Mouse (Mus musculus): ENCODE results near the gene Pwp2. TPM values are rescaled to one million over a fixed set of nuclear protein-coding genes. Genes with fewer than 3 reads are reported as not detected.

Gene Pwp2
- total and polyA plus RNA-seq, 3 experiments = 49.6 to 91.5 (median 62.4) TPM

DNA sequence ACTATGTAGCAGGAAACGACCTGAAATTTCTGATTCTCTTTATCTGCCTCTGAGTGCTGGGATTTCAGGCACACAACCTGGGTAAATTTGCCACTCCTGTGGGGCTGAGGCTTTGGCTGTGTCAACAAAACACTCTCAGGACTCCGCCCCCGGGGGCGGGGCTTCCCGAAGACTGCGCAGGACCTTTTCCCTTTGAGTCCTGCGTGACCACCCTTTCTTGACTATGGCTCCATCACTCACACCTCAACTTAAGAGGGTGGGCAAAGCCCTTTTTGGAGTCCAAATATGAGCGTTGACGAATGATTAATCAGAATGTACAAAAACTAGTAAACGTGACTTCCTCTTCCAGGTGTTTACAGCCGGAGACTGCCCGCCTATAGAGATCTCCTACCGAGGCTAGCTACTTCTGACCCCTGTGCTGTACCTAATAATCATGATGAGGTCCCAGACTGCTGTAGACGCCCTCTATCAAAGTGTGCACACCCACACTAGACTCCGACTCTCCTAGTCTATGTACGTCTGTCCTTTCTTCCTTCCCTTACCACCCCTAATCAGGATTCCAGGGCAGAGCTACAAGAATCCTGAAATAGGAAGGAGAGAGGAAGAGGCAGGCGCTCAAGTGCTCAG is 25.6 kb downstream of the Pwp2 start (continued):
- TF ChIP-seq JUND (IDR thresholded peaks at IDR 0.05; ENCODE audit: low read depth, low read length) = no peak
- no peak for TF ChIP-seq CHD1 (IDR thresholded peaks at IDR 0.05; ENCODE audit: low read depth, low read length)

- no peak for TF ChIP-seq TAL1 (IDR thresholded peaks at IDR 0.05; ENCODE audit: low read length)
- TF ChIP-seq NRF1 (IDR thresholded peaks at IDR 0.05; ENCODE audit: insufficient read depth, low read depth, low read length, poor library complexity, severe bottlenecking) = no peak
- TF ChIP-seq SMC3 (IDR thresholded peaks at IDR 0.05; ENCODE audit: low read depth, low read length) = no peak
- TF ChIP-seq ZC3H11A (IDR thresholded peaks at IDR 0.05; ENCODE audit: low read depth, low read length) = no peak
- no peak for TF ChIP-seq MAX (IDR thresholded peaks at IDR 0.05; ENCODE audit: low read length)
- no peak for TF ChIP-seq ZMIZ1 (IDR thresholded peaks at IDR 0.05; ENCODE audit: low read depth, low read length)
- no peak for TF ChIP-seq MAZ (IDR thresholded peaks at IDR 0.05; ENCODE audit: low read depth, low read length)
- TF ChIP-seq MXI1 (IDR thresholded peaks at IDR 0.05; ENCODE audit: low read depth, low read length) = no peak
- TF ChIP-seq SIN3A (IDR thresholded peaks at IDR 0.05; ENCODE audit: low read length) = no peak
- no peak for TF ChIP-seq RCOR1 (IDR thresholded peaks at IDR 0.05; ENCODE audit: low read depth, low read length)
- no peak for TF ChIP-seq KAT2A (conservative IDR thresholded peaks at IDR 0.05; ENCODE audit: low read depth, low read length)
- TF ChIP-seq GATA1 (IDR thresholded peaks at IDR 0.05; ENCODE audit: low read depth, low read length) = no peak
- no peak for TF ChIP-seq JUND (IDR thresholded peaks at IDR 0.05; ENCODE audit: low read depth, low read length)
- TF ChIP-seq E2F4 (IDR thresholded peaks at IDR 0.05; ENCODE audit: borderline replicate concordance, low read depth, low read length) = no peak
- no peak for TF ChIP-seq POLR2AphosphoS5 (IDR thresholded peaks at IDR 0.05; ENCODE audit: borderline replicate concordance, low read depth, low read length)
- no peak for TF ChIP-seq POLR2AphosphoS2 (IDR thresholded peaks at IDR 0.05; ENCODE audit: low read length)
- TF ChIP-seq USF2 (IDR thresholded peaks at IDR 0.05; ENCODE audit: borderline replicate concordance in 1 of 2, insufficient read depth in 1 of 2, low read depth in 1 of 2, low read length in 2 of 2) = no peak
- Histone ChIP-seq H3K9ac (ENCODE audit: control insufficient read depth, low read depth, low read length, poor library complexity, severe bottlenecking) (no peak overlapping the region), H3K27ac (ENCODE audit: control insufficient read depth, low read depth, low read length) (no peak overlapping the region), H3K4me3 (ENCODE audit: control insufficient read depth in 1 of 2, insufficient read depth in 1 of 2, low read depth in 2 of 2, low read length in 2 of 2) (no peak overlapping the region), H3K27me3 (ENCODE audit: control insufficient read depth in 1 of 2, insufficient read depth in 2 of 2, low read length in 2 of 2) (no peaks in the 10 kb centered on the region), H3K9me3 (replicated peaks; ENCODE audit: insufficient read depth, low read length) (no peaks in the 10 kb centered on the region), H3K36me3 (ENCODE audit: control insufficient read depth in 1 of 2, insufficient read depth in 2 of 2, low read length in 2 of 2) (no peaks in the 10 kb centered on the region), H3K79me2 (ENCODE audit: control insufficient read depth, insufficient read depth, low read length, poor library complexity) (no peaks in the 10 kb centered on the region), H3K4me1 (ENCODE audit: control insufficient read depth in 1 of 2, insufficient read depth in 2 of 2, low read length in 2 of 2) (no peaks in the 10 kb centered on the region)
- DNase-seq (ENCODE audit: low read depth, low spot score) = no peak
Measured at GRCm38 (mm10) chr10:78158041-78158440, 26.9 kb downstream of the Pwp2 start.

DNA sequence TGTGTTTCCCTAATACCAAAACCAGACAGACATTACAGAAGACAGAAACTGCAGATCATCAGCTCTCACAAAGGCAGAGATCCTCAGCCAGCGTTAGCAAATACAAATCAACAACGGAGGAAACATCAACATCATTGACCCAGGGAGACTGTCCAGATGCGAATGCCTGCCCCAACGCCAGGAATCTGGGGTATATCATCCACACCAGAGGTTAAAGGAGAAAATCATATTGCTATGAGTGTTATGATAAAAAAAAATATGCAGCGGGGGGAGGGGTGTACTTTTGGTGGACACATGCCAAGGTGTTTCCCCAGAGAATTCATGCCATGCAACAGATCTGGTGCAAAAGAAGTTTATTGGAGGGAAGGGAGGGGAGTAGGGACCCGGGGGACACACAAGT is 28.0 kb downstream of the Pwp2 start:
- Histone ChIP-seq H3K79me2 (ENCODE audit: control insufficient read depth, insufficient read depth, low read length, poor library complexity) (no peaks in the 10 kb centered on the region), H3K4me3 (ENCODE audit: control insufficient read depth in 1 of 2, insufficient read depth in 1 of 2, low read depth in 2 of 2, low read length in 2 of 2) (no peak overlapping the region), H3K9ac (ENCODE audit: control insufficient read depth, low read depth, low read length, poor library complexity, severe bottlenecking) (no peak overlapping the region), H3K9me3 (replicated peaks; ENCODE audit: insufficient read depth, low read length) (no peaks in the 10 kb centered on the region), H3K4me1 (ENCODE audit: control insufficient read depth in 1 of 2, insufficient read depth in 2 of 2, low read length in 2 of 2) (no peaks in the 10 kb centered on the region), H3K27me3 (ENCODE audit: control insufficient read depth in 1 of 2, insufficient read depth in 2 of 2, low read length in 2 of 2) (no peaks in the 10 kb centered on the region), H3K27ac (ENCODE audit: control insufficient read depth, low read depth, low read length) (no peak overlapping the region), H3K36me3 (ENCODE audit: control insufficient read depth in 1 of 2, insufficient read depth in 2 of 2, low read length in 2 of 2) (no peaks in the 10 kb centered on the region)
- no peak for DNase-seq (ENCODE audit: low read depth, low spot score)
- TF ChIP-seq USF2 (IDR thresholded peaks at IDR 0.05; ENCODE audit: borderline replicate concordance in 1 of 2, insufficient read depth in 1 of 2, low read depth in 1 of 2, low read length in 2 of 2) = no peak
- TF ChIP-seq GABPA (IDR thresholded peaks at IDR 0.05; ENCODE audit: low read depth, low read length) = no peak
- TF ChIP-seq USF1 (IDR thresholded peaks at IDR 0.05; ENCODE audit: low read depth, low read length) = no peak
- TF ChIP-seq MAZ (IDR thresholded peaks at IDR 0.05; ENCODE audit: low read depth, low read length) = no peak
- no peak for TF ChIP-seq RAD21 (IDR thresholded peaks at IDR 0.05; ENCODE audit: low read depth, low read length)
- TF ChIP-seq GATA1 (IDR thresholded peaks at IDR 0.05; ENCODE audit: low read depth, low read length) = no peak
- TF ChIP-seq ZMIZ1 (IDR thresholded peaks at IDR 0.05; ENCODE audit: low read depth, low read length) = no peak
- no peak for TF ChIP-seq MEF2A (IDR thresholded peaks at IDR 0.05; ENCODE audit: extremely low read depth, insufficient replicate concordance, low read depth, low read length, poor library complexity, severe bottlenecking)
- no peak for TF ChIP-seq MYC (IDR thresholded peaks at IDR 0.05; ENCODE audit: low read depth, low read length)
- no peak for TF ChIP-seq TBP (IDR thresholded peaks at IDR 0.05; ENCODE audit: low read depth, low read length)
- no peak for TF ChIP-seq MYB (IDR thresholded peaks at IDR 0.05; ENCODE audit: low read depth, low read length)
- TF ChIP-seq MAFK (IDR thresholded peaks at IDR 0.05; ENCODE audit: borderline replicate concordance, low read depth, low read length) = no peak
- TF ChIP-seq RCOR1 (IDR thresholded peaks at IDR 0.05; ENCODE audit: low read depth, low read length) = no peak
- TF ChIP-seq CHD1 (IDR thresholded peaks at IDR 0.05; ENCODE audit: low read depth, low read length) = no peak
- no peak for TF ChIP-seq ELF1 (IDR thresholded peaks at IDR 0.05; ENCODE audit: low read depth, low read length)

All from MEL (cell line).